ENCODE assay signal across 16 mouse cellular contexts in genomic region chr6:83863538-83863937, GRCm38 (mm10).
"Had no signal": no experiment of that assay in that cellular context is flagged by ENCODE, and none has a peak within 500 bp of the region (broad histone marks: within the 10 kb centered on the region; RNA-seq: fewer than 3 reads in every experiment).

No protein-coding gene starts in this region.

- H3K9ac ChIP-seq: lung, embryonic 15.5 days; midbrain, embryonic 13.5 days; midbrain, embryonic 15.5 days; neural tube, embryonic 12.5 days; stomach, embryonic 15.5 days had no signal

- H3K4me2 ChIP-seq: lung, embryonic 15.5 days; midbrain, embryonic 11.5 days; midbrain, embryonic 13.5 days; midbrain, embryonic 15.5 days; neural tube, embryonic 12.5 days; stomach, embryonic 15.5 days had no signal

- H3K36me3 ChIP-seq: lung, embryonic 15.5 days; midbrain, embryonic 13.5 days; midbrain, embryonic 15.5 days; neural tube, embryonic 12.5 days; stomach, embryonic 15.5 days had no signal

- H3K4me1 ChIP-seq: lung, embryonic 15.5 days had no signal

- H3K9me3 ChIP-seq: lung, embryonic 15.5 days; megakaryocyte, embryonic 14.5 days; midbrain, embryonic 13.5 days; midbrain, embryonic 15.5 days; neural tube, embryonic 12.5 days; stomach, embryonic 15.5 days had no signal

- H3K27ac ChIP-seq: lung, embryonic 15.5 days; macrophage; midbrain, embryonic 13.5 days; midbrain, embryonic 15.5 days; neural tube, embryonic 12.5 days; stomach, embryonic 15.5 days; stomach, postnatal 0 days had no signal

- H3K4me3 ChIP-seq: lung, embryonic 15.5 days; megakaryocyte, embryonic 14.5 days; midbrain, embryonic 13.5 days; midbrain, embryonic 15.5 days; neural tube, embryonic 12.5 days; stomach, embryonic 15.5 days had no signal

- ATAC-seq: lung, postnatal 0 days; midbrain, embryonic 13.5 days; midbrain, embryonic 15.5 days had no signal

- H3K27me3 ChIP-seq: lung, embryonic 15.5 days; midbrain, embryonic 15.5 days; neural tube, embryonic 12.5 days; stomach, embryonic 15.5 days had no signal

- DNase-seq: lung, adult 2 months; lung, postnatal 14 days; lung, postnatal 36 days; right cerebral cortex, postnatal 14 days; thymus, adult 2 months; thymus, postnatal 25 days had no signal
